ENCODE assay signal across 21 mouse cellular contexts in genomic region chr3:153801541-153801940, GRCm38 (mm10). TPM values are rescaled to one million over a fixed set of nuclear protein-coding genes. Genes with fewer than 3 reads are reported as not detected.
"Had no signal": no experiment of that assay in that cellular context is flagged by ENCODE, and none has a peak within 500 bp of the region (broad histone marks: within the 10 kb centered on the region; RNA-seq: fewer than 3 reads in every experiment).

No protein-coding gene starts in this region.

- H3K27ac ChIP-seq: layer of hippocampus, adult 2 months; limb, embryonic 12.5 days; lung, embryonic 15.5 days; macrophage; midbrain, embryonic 15.5 days; neural tube, embryonic 12.5 days; stomach, postnatal 0 days had no signal

- H3K4me3 ChIP-seq: layer of hippocampus, adult 2 months; limb, embryonic 12.5 days; lung, embryonic 15.5 days; megakaryocyte, embryonic 14.5 days; midbrain, embryonic 15.5 days; neural tube, embryonic 12.5 days had no signal

- H3K36me3 ChIP-seq: limb, embryonic 12.5 days; lung, embryonic 15.5 days; midbrain, embryonic 15.5 days; neural tube, embryonic 12.5 days had no signal

- DNase-seq: kidney, adult 18-20 months; kidney, postnatal 10 days; kidney, postnatal 4 days; lung, postnatal 14 days; thymus, adult 18-20 months; thymus, postnatal 14 days had no signal

- H3K4me2 ChIP-seq: limb, embryonic 12.5 days; lung, embryonic 15.5 days; midbrain, embryonic 11.5 days; midbrain, embryonic 15.5 days; neural tube, embryonic 12.5 days had no signal

- H3K27me3 ChIP-seq: limb, embryonic 12.5 days; lung, embryonic 15.5 days; midbrain, embryonic 15.5 days; neural tube, embryonic 12.5 days had no signal

- ATAC-seq: midbrain, embryonic 15.5 days had no signal

- H3K9ac ChIP-seq: limb, embryonic 12.5 days; lung, embryonic 15.5 days; midbrain, embryonic 15.5 days; neural tube, embryonic 12.5 days had no signal

- H3K9me3 ChIP-seq: limb, embryonic 12.5 days; lung, embryonic 15.5 days; megakaryocyte, embryonic 14.5 days; midbrain, embryonic 15.5 days; neural tube, embryonic 12.5 days had no signal

RNA-seq across cellular contexts. Expression of gene Asb17, which starts 42.5 kb away (rescaled TPM):
- total RNA-seq: layer of hippocampus, adult 2 months; layer of hippocampus, postnatal 10 days; left cerebral cortex, postnatal 36 days; liver, adult 2 months; monocyte, adult 5-6 weeks; neutrophil, adult 5-6 weeks had no signal
- polyA plus RNA-seq: kidney, embryonic 14.5 days; liver, adult 2 months; macrophage had no signal
